Mouse (Mus musculus): ENCODE data around the gene Kifc5b. TPM values are rescaled to one million over a fixed set of nuclear protein-coding genes. Genes with fewer than 3 reads are reported as not detected.

The Kifc5b gene
- 16.2 and 18.3 TPM in 2 replicates for polyA plus RNA-seq (2012; rRNA removed)

DNA sequence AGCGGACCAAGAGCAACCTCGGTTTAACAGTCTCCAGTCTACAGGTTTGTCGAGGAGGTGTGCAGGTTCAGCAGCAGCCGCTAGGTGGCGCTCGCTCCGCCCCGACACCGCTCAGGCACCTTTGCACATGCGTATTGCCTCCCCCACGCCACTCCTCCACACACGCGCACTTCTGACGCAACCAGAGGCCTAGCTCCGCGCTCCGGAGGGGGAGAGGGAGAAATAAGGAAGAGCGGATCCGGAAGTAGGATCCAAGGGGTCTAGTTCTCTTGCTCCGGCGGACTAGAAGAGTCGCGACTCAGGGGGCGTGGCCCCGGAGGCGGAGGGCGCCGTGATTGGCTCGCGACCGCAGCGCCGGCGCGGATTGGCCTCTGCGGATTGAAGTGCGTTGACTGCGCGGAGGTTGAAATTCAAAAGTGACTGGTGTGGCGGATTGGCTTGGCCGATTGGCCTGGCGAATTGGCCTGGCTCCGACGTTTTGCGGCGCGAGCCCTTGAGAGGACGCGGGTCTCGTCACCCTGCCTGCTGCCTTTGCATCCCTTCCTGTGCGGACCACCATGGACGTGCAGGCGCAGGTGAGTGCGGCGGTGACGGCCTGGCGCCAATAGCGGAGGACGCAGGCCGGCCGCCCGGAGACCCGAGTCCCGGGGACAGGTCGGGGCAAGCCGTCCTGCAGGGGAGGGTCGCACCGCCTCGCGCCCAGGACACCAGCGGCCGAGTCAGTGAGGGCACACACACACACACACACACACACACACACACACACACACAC lies at the start of gene Kifc5b:
Gene Kifc5b, plus strand, starts transcription at position 381 of the 772 bp plus-strand sequence.

DNA sequence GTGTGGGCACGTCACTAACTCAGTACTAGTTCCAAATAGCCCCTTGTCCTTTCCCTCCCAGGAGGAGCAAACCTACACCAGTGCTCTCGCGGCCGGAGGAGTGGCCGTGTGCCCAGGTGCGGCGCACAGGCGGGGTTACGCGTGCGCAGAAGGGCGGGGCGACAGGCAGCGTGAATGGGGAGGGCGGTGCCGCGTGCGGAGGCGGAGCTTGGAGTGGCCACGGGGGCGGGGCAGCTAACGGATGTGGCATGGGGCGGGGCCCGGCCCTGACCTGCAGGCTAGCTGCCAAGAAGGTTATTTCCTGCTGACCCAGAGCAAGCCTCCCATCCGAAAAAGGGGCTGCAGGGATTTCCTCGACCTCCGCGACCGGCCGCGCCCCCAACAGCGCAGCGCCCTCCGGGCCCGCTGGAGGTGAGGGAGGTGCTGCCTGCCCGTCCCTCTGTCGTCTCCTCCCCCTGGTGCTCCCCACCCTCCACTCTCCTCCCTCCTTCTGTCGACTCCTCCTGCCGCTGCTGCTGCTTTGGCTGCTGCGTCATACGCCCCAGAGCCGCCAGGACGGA lies 16.0 kb downstream of the Kifc5b start, which contains the start of gene Phf1:
Gene Phf1, plus strand, starts transcription at position 214 of the 560 bp plus-strand sequence.

DNA sequence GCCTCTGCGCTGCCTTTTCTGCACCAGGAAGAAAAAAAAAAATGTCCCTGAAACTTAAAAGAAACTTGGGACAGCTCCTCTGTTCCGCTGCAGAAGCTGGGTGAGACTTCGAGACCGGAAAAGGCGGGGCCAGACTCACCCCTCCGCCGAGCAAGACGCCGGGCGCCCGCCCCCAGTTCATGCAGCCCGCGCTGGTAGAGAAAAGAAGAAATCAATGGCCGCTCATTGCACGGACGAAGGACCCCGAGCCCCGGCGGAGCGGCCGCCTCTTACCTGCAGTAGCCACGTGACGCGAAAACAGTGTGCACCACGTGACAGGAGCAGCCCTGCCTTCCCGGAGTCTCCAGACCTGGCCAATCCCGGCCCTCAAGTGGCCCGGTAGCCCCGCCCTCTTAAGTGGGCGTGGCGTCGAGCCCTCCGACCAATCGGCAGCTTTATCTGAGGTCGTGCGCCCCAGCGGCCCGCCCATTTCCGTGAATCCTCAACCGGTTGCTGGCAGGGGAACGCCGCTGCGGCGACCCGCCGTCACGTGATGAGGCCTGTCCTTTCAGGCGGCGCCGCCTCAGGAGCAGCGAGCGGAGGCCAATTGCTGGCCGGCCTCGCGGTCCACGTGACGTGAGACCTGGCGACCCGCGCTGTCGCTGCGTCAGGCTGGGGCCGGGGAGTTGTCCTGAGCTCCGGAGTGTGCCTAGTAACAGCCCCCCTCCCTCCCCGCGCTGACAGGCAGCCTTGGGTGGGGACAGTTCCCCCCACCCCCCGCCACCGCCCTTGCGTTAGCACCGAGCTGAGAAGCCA lies 22.5 kb downstream of the Kifc5b start, which contains the start of gene Cuta:
Gene Cuta, minus strand, starts transcription at position 392 of the 795 bp plus-strand sequence.

DNA sequence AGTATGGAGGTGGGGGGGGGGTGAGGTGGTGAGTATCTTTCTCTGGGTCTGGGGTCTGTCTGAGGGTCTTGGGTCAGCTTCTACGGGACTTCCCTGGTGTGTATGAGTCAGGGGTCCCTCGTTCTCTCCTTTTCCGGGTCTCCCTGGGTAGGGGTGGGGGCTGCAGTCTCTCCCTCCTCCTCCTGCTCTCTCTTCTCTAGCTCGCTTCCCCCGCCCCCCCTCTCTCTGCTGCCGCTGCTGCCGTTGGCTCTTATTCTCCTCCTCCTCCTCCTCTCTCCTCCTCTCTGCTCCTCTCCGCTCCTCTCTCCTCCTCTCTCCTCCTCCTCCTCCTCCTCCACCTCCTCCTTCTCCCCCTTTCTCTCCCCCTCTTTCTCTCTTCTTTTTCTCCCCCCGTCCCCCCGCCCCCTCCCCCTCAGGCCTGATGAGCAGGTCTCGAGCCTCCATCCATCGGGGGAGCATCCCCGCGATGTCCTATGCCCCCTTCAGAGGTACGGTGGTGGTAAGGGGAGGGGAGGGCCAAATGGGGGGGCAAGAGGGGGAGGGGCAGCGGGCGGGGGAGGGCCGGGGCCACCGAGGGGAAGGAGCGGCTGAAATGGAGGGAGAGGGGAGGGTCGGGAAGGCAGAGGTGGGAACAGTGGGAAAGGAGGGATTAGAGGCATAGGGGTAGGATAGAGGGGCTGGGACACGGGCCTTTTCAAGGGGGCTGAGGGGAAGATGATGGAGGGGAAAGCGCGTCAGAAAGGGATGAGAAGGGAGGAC lies 24.3 kb downstream of the Kifc5b start, which contains the start of gene Syngap1:
Gene Syngap1, plus strand, starts transcription at position 223 of the 759 bp plus-strand sequence.

DNA sequence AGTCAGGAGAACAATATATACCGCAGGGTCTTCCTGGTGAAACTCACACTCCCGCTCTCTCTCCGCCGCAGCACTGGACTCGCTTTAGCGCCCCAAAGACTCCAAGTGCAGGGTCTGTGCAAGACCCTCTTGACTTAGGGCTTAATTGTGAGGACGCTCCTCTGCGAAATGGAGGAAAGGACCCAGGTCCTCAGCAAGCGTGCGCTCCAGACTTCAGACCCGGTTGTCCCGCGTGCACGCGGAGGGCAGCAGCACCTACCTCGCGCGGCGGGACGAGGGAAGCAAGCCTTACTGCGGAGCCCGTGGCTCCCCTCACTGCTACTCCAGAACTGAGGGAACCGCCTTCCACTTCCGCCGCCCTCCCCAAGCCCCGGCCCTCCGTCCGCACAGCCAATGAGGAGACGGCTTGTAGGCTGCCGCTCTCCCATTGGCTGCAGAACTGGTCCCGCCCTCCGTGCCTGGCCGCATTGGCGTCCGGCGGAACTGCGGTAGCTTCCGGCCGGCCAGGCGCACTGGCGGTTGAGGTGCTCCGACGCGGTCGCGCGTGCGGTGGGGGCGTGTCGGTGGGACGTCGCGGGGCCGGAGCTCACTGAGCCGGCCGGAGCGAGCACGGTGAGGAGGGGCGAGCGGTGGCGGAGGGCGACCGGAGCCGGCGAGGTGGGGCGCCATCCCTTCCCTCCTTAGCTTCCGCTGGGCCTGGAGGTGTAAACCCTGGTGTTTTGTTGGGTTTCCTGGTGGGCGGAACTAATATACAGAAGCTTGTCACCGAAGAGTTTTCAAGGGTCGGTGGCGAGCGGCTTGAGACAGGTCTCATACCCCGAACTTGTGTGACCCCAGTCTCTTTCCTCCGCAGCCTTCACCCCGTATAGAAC lies 56.0 kb downstream of the Kifc5b start, which contains the start of gene Zbtb9:
Gene Zbtb9, plus strand, starts transcription at position 465 of the 872 bp plus-strand sequence.

Other genes starting within 250 kb of the Kifc5b start
- 8.7 and 9.2 TPM in 2 replicates for gene Crebrf, start 201.4 kb upstream of the Kifc5b start, polyA plus RNA-seq (2012; rRNA removed)
- 41.7 and 46.5 TPM in 2 replicates for gene Bnip1, start 136.0 kb upstream of the Kifc5b start, polyA plus RNA-seq (2012; rRNA removed)
- 0.08 TPM in 1 of 2 replicates, not detected in the other for gene Nkx2-5, start 72.1 kb upstream of the Kifc5b start, polyA plus RNA-seq (2012; rRNA removed)
- 51.7 and 59.2 TPM in 2 replicates for gene Phf1, start 16.0 kb downstream of the Kifc5b start, polyA plus RNA-seq (2012; rRNA removed)
- 111 and 114 TPM in 2 replicates for gene Cuta, start 22.5 kb downstream of the Kifc5b start, polyA plus RNA-seq (2012; rRNA removed)
- 112 and 113 TPM in 2 replicates for gene Syngap1, start 24.2 kb downstream of the Kifc5b start, polyA plus RNA-seq (2012; rRNA removed)
- 22.9 and 25.2 TPM in 2 replicates for gene Zbtb9, start 56.1 kb downstream of the Kifc5b start, polyA plus RNA-seq (2012; rRNA removed)
- 26.3 and 33.4 TPM in 2 replicates for gene Bak1, start 111.9 kb downstream of the Kifc5b start, polyA plus RNA-seq (2012; rRNA removed)
- gene Itpr3, start 140.2 kb downstream of the Kifc5b start, polyA plus RNA-seq (2012; rRNA removed): 2.1 and 4.4 TPM in 2 replicates
- gene Uqcc2, start 216.8 kb downstream of the Kifc5b start, polyA plus RNA-seq (2012; rRNA removed): 228 and 249 TPM in 2 replicates

All from central nervous system, embryonic 14 days (tissue).